Mouse (Mus musculus): ENCODE results near the gene H2afy. TPM values are rescaled to one million over a fixed set of nuclear protein-coding genes. Genes with fewer than 3 reads are reported as not detected.

The H2afy gene
- 100 to 1,000 TPM in 1 of 2 experiments, 10 to 100 TPM in 1; 97.2 to 108 TPM for total RNA-seq (2021)
- long read RNA-seq, experiment 1, transcript H2afy-201 (9 exons, 2,046 nt) = major isoform, 30 of 137 reads
- long read RNA-seq, experiment 1, transcript H2afy-202 (9 exons, 1,933 nt) = minor isoform, 14 of 137 reads
- long read RNA-seq, experiment 1, partial matches to known transcripts = 7 of 137 reads
- long read RNA-seq, experiment 1, other reads (novel, unspliced or antisense) = 83 of 137 reads
- long read RNA-seq, experiment 2, transcript H2afy-202 (9 exons, 1,933 nt) = minor isoform, 16 of 134 reads
- long read RNA-seq, experiment 2, transcript H2afy-203 (3 exons, 728 nt) = minor isoform, 7 of 134 reads
- long read RNA-seq, experiment 2, transcript H2afy-201 (9 exons, 2,046 nt) = major isoform, 27 of 134 reads
- long read RNA-seq, experiment 2, partial matches to known transcripts = 7 of 134 reads
- long read RNA-seq, experiment 2, other reads (novel, unspliced or antisense) = 76 of 134 reads

DNA sequence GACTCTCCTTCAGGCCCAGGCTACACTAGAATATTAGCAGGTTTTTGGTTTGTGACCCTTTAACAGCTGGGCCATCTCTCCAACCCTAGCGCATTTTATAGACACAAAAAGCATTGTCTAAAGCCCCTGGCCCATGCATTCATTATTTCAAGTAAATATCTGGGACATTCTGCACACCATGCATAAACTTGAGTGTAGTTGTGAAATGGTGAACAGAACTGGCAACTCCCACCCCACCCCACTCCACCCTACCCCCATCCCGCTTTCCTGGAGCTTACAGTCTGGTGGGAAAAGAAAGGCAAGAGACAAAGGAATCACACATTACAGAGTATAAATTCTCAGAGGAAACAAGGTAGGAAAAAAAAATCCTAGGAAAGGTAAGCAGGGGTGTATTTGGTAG, at the start of gene H2afy:
Gene H2afy (minus strand): TSS at position 162 of the 400 bp plus-strand sequence.
- intact Hi-C loops (cut with DNase I) = no loop called here
- no peak for DNase-seq (ENCODE audit: low spot score in 2 of 2)

DNA sequence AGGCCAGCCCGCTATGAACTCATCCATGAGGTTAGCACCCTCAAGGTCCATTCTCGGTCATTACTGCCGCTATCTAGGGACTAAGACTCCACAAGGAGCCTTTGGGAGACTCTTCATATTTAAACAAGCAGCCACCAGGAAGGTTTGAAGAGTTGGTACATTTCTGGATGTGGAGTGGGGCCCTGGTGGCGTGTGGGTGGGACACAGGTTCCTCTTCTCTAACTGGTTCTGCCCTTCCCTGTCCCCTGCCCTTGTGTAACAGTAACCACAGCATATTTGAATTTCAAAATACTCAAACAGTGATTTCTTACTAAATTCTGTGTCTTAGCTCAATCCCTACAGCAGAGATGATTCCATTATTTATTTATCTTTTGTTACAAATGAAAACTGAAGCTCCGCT, 47.5 kb upstream of the H2afy start:
- no peak for DNase-seq (ENCODE audit: low spot score in 2 of 2)
- intact Hi-C loops (cut with DNase I) = no loop called here

DNA sequence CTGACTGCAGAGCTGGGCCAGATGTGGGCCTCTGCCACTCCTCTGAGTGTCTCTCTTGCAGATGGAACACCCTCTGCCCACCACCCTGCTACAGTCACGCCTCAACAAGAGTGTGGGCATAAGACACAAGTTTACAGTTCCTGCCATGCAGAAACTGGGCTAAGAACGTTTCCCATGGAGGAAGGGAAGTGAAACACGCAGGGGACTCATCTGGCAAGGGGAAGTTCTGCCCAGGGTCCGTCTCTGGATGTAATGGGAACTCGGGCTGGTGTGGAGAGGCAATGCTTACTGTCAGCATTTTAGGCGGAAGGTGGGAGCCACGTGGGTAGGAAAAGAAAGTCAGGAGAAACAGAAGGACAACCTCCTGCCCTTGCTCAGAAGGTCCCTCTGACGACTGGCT, 45.3 kb upstream of the H2afy start:
- DNase-seq (ENCODE audit: low spot score in 2 of 2) = peak; percentile 28 to 34
- intact Hi-C loops (cut with DNase I) = no loop called here

DNA sequence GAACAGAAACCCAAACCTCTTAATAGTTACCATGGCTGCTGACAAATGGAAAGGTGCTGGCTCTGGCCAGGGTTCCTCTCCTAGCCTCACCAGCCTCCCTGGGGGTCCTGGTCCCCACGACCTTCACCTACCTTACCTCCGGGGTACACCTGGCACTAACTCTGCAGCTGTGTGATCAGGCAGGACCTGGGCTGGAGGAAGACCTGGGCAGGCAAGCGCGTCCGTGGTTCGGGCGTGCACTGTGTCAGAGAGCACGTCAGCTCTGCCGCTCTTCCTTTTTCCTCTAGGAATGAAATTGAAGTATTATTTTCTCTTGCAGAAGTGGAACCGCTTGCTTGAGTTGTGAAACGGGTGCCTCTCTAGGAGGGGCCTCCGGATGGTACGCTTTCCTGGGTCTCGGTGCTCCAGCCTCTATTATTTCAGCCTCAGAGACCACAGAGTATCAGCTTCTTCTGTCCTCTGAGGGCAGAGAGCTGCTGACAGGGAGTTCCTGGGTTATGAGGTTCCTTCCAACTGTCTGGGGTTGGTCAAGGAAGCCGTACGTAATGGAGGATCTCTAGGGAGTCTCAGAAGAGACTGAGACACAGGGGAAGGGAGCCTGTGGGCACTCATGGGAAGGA, 42.4 kb upstream of the H2afy start, which contains the start of gene Tifab:
Gene Tifab (minus strand): TSS at position 470 of the 620 bp plus-strand sequence.
- no peak for DNase-seq (ENCODE audit: low spot score in 2 of 2)
- intact Hi-C loops (cut with DNase I) = no loop called here

DNA sequence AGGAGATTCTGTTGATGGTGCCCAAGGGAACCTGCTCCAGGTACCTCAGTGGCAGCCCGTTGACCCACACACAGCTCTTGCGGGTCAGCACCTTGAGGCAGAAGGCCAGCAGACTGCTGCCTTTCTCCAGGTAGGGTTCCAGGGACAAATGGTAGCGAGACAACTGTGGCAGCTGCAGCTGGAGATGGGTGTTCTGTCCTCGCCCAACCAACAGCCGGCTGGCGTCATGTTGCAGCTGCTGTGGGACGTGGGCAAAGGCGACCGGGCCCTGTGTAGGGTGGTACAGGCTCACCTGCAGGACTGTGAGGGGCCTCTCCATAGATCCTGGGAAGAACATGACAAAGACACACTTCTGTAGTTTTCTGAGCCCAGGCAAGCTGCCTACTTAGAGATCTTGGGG, 40.1 kb upstream of the H2afy start:
- intact Hi-C loops (cut with DNase I) = no loop called here
- no peak for DNase-seq (ENCODE audit: low spot score in 2 of 2)

DNA sequence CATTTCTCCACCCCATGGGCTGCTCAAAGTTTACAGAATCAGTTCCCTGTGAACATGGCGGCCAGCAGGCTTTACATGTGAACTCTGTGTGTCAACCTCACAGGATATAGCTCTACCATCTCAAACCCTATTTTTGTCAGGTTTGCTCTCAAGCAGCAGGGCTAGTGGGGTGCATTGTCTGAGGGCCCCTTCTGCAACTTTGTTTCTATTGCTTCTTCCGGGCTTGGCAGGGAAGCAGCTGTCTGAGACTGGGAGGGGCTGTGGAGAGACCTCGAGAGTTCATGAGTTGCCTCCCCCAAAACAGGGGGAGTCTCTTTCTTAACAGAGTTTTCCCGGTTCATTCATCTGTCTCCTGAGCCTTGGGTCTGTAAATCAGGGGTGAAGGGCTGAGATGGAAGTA, 39.7 kb upstream of the H2afy start:
- DNase-seq (ENCODE audit: low spot score in 2 of 2) = no peak
- intact Hi-C loops (cut with DNase I) = no loop called here

DNA sequence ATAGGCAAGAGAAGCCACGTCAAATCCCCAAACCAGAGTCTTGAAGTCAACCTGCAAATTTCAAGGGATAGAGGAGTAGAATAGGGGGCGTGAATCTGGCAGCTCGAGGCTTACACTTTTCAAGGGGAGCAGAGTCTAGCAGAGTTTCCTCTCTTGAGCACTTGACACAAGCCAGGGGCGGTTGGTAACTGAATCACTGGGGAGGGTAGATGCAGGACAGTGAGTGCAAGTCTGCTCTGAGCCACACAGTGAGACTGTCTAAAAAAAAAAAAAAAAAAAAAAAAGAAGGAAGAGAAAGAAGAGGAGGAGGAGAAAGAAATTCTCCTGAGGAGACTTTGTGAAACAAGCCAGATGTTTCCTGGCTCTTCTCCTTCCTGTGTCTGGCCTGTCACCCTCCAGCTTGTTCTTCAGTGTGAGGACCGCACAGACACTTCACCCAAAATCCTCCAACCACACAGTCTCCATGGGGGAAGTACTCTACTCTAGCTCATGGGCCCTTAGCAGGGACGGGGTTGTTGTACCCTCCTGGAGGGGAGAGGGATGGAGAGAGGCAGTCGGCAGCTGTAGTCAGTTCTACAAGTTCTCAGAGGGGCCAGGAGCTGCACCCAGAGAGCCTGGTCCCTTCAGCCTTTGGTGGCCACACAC, 36.9 kb upstream of the H2afy start:
- DNase-seq (ENCODE audit: low spot score in 2 of 2) = no peak
- intact Hi-C loops (cut with DNase I) = no loop called here

DNA sequence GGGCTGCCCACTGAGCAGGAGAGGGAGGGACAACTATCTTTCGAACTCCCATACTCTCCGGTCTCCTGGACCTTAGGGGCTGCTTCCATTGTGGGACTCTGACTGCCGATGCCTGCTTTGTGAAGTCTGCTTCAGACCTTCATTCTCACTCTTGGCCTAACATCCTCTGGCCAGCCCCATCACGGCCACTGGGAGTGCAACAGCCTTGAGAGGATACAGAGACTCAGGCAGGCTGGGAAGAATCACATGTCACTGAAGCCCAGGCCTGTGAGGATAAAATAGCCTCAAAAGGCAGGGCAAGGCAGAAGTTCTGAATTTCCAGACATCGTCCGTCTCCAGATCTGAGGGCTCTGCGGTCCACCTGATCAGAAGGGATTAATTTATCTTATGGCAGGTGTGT, 35.9 kb upstream of the H2afy start:
- intact Hi-C loops (cut with DNase I) = no loop called here
- DNase-seq (ENCODE audit: low spot score in 2 of 2) = no peak

DNA sequence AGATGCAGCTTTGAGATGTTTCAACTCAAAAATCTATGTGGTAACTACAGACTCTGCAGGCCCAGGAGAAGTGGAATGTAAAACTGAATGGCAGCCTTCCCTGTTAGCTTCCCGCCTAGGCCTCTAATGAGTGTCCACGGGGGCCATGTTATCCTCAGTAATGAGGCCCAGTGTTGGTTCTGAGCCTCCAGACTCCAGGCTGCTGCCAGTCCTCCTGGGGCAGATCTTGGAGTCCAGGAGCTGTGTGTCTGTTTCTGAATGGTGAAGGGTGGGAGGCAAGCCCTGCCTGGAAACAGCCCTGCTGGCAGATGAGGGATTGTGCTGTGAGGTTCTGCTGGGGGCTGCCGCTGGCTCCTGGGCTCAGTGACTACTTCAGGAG, 32.2 kb upstream of the H2afy start:
- intact Hi-C loops (cut with DNase I) = no loop called here
- DNase-seq (ENCODE audit: low spot score in 2 of 2) = no peak

DNA sequence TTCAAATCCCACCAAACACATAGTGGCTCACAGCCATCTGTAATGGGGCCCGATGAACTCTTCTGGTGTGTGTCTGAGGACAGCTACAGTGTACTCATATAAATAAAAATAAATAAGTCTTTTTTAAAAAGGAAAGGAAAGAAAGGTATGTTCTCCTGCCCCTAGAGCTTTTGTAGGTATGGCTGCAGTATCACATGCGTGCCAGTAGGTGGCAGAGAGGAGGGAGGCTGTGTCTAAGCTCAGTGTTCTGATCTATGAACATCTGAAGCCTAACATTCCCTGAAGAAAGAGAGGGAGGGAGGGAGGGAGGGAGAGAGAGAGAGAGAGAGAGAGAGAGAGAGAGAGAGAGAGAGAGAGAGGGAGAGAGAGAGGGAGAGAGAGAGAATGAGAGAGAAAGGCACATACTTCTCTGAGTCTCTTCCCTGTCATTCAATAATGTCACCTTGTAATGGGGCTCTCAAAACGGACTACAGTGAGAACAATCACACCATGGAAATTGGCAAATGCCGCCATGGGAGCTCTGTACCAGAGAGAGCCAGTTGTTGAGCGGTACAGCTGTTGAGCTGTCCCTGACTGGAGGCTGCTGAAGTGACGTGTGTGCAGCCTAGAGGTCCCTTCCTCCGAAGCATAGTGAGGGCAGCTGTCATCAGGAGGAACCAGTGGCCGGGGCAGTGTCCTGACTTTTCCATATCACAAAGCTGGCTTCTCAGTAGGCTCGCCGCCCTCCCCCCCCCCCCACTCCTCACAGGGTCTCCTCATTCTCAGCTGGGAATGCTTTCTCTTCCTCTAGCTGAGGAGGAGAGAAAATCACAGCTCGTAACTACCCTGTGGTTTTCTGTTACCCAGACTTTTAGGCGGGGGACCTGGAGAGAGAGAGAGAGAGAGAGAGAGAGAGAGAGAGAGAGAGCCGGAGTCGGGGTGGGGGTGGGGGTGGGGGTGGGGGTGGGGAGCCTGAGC, 31.6 kb upstream of the H2afy start:
- intact Hi-C loops (cut with DNase I) = no loop called here
- DNase-seq (ENCODE audit: low spot score in 2 of 2) = no peak

DNA sequence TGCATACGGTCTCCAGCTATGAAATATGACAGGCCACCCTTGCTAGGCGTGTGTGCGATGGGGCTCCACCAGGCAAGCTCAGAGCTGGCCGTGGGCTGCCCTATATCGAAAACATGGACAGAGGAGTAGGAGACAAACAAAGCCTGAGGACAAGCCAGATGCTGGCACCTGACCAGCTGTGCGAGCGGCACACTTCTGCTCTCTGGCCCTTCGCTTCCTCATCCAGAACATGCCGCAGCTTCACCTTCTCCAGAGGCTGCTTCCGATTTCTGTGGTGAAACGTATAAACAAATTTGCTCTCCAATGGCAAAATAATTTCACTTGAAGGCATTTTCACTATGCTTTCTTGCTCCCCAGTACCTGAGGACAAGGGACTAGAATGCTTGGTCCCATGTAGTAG, 29.4 kb upstream of the H2afy start:
- intact Hi-C loops (cut with DNase I) = no loop called here
- no peak for DNase-seq (ENCODE audit: low spot score in 2 of 2)

DNA sequence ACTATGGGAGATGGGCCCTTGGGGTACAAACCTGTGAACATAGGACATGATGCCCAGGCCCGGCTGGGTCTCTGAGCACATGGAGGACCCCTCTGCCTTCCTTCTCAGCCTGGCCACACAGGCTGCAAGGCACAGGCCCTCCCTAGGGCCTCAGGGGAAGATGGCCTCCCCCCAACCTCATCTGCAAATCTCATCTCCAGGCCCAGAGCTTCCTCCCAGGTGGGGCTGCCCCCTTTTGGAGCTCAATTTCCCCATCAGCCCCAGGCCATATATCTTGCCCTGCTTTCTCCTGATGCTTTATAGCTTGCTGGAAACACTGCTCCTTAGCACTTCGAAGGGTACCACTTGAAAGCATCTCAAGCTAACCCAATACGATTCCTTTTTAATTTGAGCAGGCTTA, 28.2 kb upstream of the H2afy start:
- DNase-seq (ENCODE audit: low spot score in 2 of 2) = no peak
- intact Hi-C loops (cut with DNase I) = no loop called here

DNA sequence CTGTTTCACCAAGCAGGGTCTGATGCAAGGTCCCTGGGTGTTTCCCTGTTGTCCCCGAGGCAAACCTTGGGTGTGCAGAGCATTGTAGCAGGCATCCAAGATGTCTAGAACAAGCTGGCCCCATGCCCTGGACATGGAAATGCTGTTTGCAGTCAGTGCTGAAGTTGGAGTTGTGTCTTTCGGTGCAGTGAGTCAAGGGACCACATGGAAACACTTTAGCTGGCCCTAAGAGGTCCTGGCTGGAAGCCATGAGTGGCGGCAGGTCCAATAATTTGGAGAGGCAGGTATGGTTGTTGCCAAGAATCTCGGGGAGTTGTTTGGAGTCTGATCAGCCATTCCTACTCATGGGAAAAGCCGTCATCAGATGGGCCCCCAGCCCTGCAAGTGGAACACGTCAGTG, 27.6 kb upstream of the H2afy start:
- no peak for DNase-seq (ENCODE audit: low spot score in 2 of 2)
- intact Hi-C loops (cut with DNase I) = no loop called here

DNA sequence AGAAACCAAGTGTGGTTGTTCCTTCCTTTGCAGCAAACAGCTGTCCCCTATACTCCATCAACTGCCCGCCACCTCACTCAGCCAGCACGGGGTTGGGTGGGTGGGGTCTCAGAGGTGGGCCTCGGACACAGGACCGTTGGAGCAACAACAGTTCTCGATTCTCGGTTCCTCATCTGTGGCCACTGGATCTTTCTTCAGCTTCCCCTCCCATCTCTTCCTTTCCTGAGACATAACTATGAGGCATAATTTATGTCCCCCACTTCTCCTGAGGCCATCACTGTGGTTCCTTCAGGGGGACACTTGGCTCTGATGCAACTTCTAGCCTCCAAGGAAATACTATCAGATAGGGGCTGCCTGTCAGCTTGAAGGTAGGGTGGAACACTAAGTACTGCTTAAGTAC, 26.7 kb upstream of the H2afy start:
- DNase-seq (ENCODE audit: low spot score in 2 of 2) = no peak
- intact Hi-C loops (cut with DNase I) = no loop called here

DNA sequence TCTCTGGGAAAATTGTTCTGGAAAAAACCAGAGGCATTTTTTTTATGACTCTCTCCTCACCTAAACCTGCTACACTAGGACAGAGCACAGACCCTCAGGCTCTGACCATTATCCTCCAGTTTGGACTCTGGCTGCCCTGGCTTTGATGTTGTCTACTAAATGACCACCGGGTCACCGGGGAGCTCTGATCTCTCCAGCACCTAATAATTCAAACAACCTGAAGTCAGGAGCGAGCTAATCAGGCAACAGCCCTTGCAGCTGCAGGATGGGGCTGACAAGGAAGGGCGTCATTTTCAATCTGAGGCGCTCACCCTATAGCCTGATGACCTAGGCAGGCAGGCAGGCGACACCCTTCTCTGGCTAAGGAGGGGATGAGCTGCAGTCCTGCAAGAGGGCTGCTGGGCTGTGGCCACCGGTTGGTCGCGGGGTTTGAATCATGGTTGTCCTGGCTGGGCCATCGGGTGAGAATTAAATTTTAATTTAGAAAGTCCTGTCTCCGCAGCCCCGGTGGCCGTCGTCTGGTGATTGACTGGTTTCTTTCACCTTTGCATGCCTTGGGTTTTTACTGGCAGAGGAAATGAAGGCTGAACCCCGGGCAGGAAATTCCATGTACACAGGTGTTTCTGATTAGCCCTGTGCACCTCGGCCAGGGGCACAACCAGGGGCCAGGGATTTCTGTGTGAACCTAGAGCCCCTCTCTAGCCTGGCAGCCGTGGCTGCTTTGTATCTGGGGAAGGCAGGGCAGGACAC, 23.6 kb upstream of the H2afy start:
- no peak for DNase-seq (ENCODE audit: low spot score in 2 of 2)
- intact Hi-C loops (cut with DNase I) = no loop called here

DNA sequence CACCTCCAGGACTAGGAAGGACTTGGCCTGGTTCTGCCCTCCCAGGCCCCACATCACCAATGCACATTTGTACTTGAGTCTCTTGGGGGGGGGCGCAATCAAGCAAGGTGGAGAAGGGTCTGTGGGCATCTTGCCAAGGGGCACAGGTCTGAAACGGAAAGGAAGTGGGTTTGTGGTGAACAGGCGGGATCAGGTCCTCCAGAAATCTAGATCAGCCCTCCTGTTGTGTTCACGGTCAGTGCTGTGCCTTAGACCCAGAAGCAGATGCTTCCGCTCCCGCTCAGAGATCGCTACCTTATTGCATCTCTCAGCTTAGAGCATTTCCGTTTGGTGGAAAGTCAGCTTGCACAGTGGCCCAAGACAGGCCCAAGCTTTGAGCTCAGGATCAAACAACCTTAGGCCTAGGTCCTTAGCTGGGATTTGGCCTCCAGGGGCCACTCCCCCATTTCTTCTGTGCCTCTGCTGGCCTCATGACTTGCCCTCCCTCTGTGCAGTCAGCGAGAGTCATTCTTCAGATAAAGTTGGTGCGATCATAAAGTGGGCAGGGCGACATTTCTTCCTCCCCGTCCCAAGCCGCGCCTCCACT, 22.9 kb upstream of the H2afy start:
- intact Hi-C loops (cut with DNase I) = no loop called here
- DNase-seq (ENCODE audit: low spot score in 2 of 2) = no peak

DNA sequence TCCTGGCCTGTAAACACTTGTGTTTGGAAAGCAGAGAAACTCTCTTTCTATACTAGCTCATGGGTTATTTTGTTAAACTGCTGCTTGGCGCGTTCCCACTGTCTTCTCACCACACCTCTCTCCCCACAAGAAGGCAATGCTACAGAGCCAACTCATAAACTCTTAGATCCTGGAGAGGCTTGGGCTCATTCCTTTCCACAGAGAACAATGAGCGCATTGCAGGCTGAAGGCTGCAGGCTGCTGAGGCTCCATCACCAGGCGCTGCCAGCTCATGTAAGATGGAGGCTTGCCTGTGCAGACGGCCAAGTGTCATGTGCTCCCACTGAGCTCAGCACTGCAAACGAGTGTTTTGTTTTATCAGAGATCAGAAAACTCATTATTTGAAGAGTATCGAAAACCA, 19.5 kb upstream of the H2afy start:
- no peak for DNase-seq (ENCODE audit: low spot score in 2 of 2)
- intact Hi-C loops (cut with DNase I) = no loop called here

DNA sequence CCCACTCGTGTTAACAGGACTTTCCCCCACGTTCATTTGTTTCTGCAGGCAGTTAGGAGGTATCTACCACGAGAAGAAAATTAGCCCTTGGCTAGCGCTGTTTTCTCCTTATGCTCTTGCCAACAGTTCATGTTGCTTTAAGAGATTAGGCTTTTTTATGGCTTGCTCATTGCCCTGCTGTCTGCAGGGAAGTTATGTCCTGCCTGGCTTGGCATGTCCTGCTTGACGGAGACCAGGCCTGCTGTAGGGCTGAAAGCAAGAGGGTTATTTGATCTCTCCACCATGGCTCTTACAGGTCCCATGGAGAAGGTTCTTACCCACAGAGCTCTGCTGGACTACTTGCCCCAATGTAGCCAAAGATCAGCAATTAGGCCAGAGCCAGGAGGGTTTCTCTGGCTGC, 18.9 kb upstream of the H2afy start:
- DNase-seq (ENCODE audit: low spot score in 2 of 2) = no peak
- intact Hi-C loops (cut with DNase I) = no loop called here

Measured in left cerebral cortex, postnatal 14 days (tissue).